Mouse (Mus musculus): ENCODE data around the gene Sebox. TPM values are rescaled to one million over a fixed set of nuclear protein-coding genes. Genes with fewer than 3 reads are reported as not detected.

The Sebox gene
- total and polyA plus RNA-seq, 2 experiments from 2014 or later = 0.71 TPM; not detected in 1

- ATAC-seq (ENCODE audit: low FRiP score) (peak; percentile 96), DNase-seq (ENCODE audit: low spot score) (peak; percentile 96)
- Histone ChIP-seq H3K27me3 (ENCODE audit: insufficient read depth, low read length) (no peaks in the 10 kb centered on the region), H3K9ac (replicated peaks; ENCODE audit: low read length, poor library complexity, severe bottlenecking) (peak within 1 kb of the TSS; percentile 89), H3K9me3 (ENCODE audit: low read length) (no peaks in the 10 kb centered on the region), H3K4me2 (ENCODE audit: low read depth, low read length, poor library complexity, severe bottlenecking) (peak within 1 kb of the TSS; percentile 92), H3K36me3 (ENCODE audit: insufficient read depth, low read length) (peaks cover 22% of the 10 kb centered on the region), H3K4me1 (ENCODE audit: insufficient read depth, low read length) (peaks cover 6% of the 10 kb centered on the region; the same call in 1 of the 2 replicates), H3K4me3 (ENCODE audit: low read depth, low read length) (peak within 1 kb of the TSS; percentile 83), H3K27ac (ENCODE audit: low read depth, low read length) (peak within 1 kb of the TSS; percentile 88)
- TF ChIP-seq CTCF (IDR thresholded peaks at IDR 0.05) = 0 out of 2 replicates have a peak, but pooled peaks have one; percentile 1
- WGBS = under 1% methylated on average over 59 of the region's 67 CpGs
These were observed 9.0 kb downstream of the Sebox start, which contains the start of the genes Tmem199 and Poldip2 for GRCm38 (mm10) chr11:78512025-78512957. Gene Tmem199, minus strand, starts transcription at chr11:78512172. Gene Poldip2, plus strand, starts transcription at chr11:78512193.

- DNase-seq (ENCODE audit: low spot score) (no peak), ATAC-seq (ENCODE audit: low FRiP score) (no peak)
- 71% methylated on average over 3 of the region's 3 CpGs for WGBS
- H3K27me3 ChIP-seq (ENCODE audit: insufficient read depth, low read length) = no peaks in the 10 kb centered on the region
- peaks cover 6% of the 10 kb centered on the region; the same call in 1 of the 2 replicates for H3K4me1 ChIP-seq (ENCODE audit: insufficient read depth, low read length)
- H3K4me3 ChIP-seq (ENCODE audit: low read depth, low read length) = peak overlapping the region; percentile 83
- H3K4me2 ChIP-seq (ENCODE audit: low read depth, low read length, poor library complexity, severe bottlenecking) = peak overlapping the region; percentile 92
- H3K36me3 ChIP-seq (ENCODE audit: insufficient read depth, low read length) = peaks cover 24% of the 10 kb centered on the region
- H3K9me3 ChIP-seq (ENCODE audit: low read length) = no peaks in the 10 kb centered on the region
- H3K9ac ChIP-seq (replicated peaks; ENCODE audit: low read length, poor library complexity, severe bottlenecking) = peak overlapping the region; percentile 89; the same call in 1 of the 2 replicates
- TF ChIP-seq CTCF (IDR thresholded peaks at IDR 0.05) = no peak
- H3K27ac ChIP-seq (ENCODE audit: low read depth, low read length) = no peak overlapping the region
These were observed 10.0 kb downstream of the Sebox start for GRCm38 (mm10) chr11:78513106-78513790.

- ATAC-seq (ENCODE audit: low FRiP score) (no peak), DNase-seq (ENCODE audit: low spot score) (no peak)
- WGBS = 55% methylated on average over 2 of the region's 2 CpGs
- TF ChIP-seq CTCF (IDR thresholded peaks at IDR 0.05) = peak; percentile 61
- H3K36me3 ChIP-seq (ENCODE audit: insufficient read depth, low read length) = peaks cover 38% of the 10 kb centered on the region
- peaks cover 6% of the 10 kb centered on the region; the same call in 1 of the 2 replicates for H3K4me1 ChIP-seq (ENCODE audit: insufficient read depth, low read length)
- no peaks in the 10 kb centered on the region for H3K27me3 ChIP-seq (ENCODE audit: insufficient read depth, low read length)
- no peak overlapping the region for H3K9ac ChIP-seq (replicated peaks; ENCODE audit: low read length, poor library complexity, severe bottlenecking)
- no peaks in the 10 kb centered on the region for H3K9me3 ChIP-seq (ENCODE audit: low read length)
- no peak overlapping the region for H3K4me2 ChIP-seq (ENCODE audit: low read depth, low read length, poor library complexity, severe bottlenecking)
- H3K27ac ChIP-seq (ENCODE audit: low read depth, low read length) = no peak overlapping the region
- H3K4me3 ChIP-seq (ENCODE audit: low read depth, low read length) = no peak overlapping the region
These were observed 12.5 kb downstream of the Sebox start for GRCm38 (mm10) chr11:78515549-78516325.

GRCm38 (mm10) chr11:78518931-78519330 lies 15.7 kb downstream of the Sebox start:
- no peak for ATAC-seq (ENCODE audit: low FRiP score)
- H3K36me3 ChIP-seq (ENCODE audit: insufficient read depth, low read length) = peaks cover 68% of the 10 kb centered on the region
- WGBS = 86% methylated on average over 10 of the region's 10 CpGs

GRCm38 (mm10) chr11:78521880-78522279 lies 18.6 kb downstream of the Sebox start:
- Histone ChIP-seq H3K9me3 (ENCODE audit: low read length) (no peaks in the 10 kb centered on the region), H3K4me2 (ENCODE audit: low read depth, low read length, poor library complexity, severe bottlenecking) (no peak overlapping the region), H3K27ac (ENCODE audit: low read depth, low read length) (0 out of 2 replicates have a peak overlapping the region, but pooled peaks have one; percentile 3), H3K4me1 (ENCODE audit: insufficient read depth, low read length) (no peaks in the 10 kb centered on the region), H3K9ac (replicated peaks; ENCODE audit: low read length, poor library complexity, severe bottlenecking) (no peak overlapping the region), H3K36me3 (ENCODE audit: insufficient read depth, low read length) (peaks cover 81% of the 10 kb centered on the region), H3K27me3 (ENCODE audit: insufficient read depth, low read length) (no peaks in the 10 kb centered on the region), H3K4me3 (ENCODE audit: low read depth, low read length) (no peak overlapping the region)
- no peak for ATAC-seq (ENCODE audit: low FRiP score)
- TF ChIP-seq CTCF (IDR thresholded peaks at IDR 0.05) = no peak
- no peak for DNase-seq (ENCODE audit: low spot score)
- WGBS = 94% methylated on average over 3 of the region's 3 CpGs

More at GRCm38 (mm10) chr11:78518931-78519330, 15.7 kb downstream of the Sebox start:
- Histone ChIP-seq H3K4me2 (ENCODE audit: low read depth, low read length, poor library complexity, severe bottlenecking) (no peak overlapping the region), H3K27me3 (ENCODE audit: insufficient read depth, low read length) (no peaks in the 10 kb centered on the region), H3K9me3 (ENCODE audit: low read length) (no peaks in the 10 kb centered on the region), H3K9ac (replicated peaks; ENCODE audit: low read length, poor library complexity, severe bottlenecking) (no peak overlapping the region), H3K4me1 (ENCODE audit: insufficient read depth, low read length) (no peaks in the 10 kb centered on the region), H3K27ac (ENCODE audit: low read depth, low read length) (no peak overlapping the region), H3K4me3 (ENCODE audit: low read depth, low read length) (no peak overlapping the region)
- no peak for DNase-seq (ENCODE audit: low spot score)
- no peak for TF ChIP-seq CTCF (IDR thresholded peaks at IDR 0.05)

Data from midbrain, postnatal 0 days (tissue).